Mouse (Mus musculus) MEL (cell line): Measurements from ENCODE around the gene Angptl1. TPM values are rescaled to one million over a fixed set of nuclear protein-coding genes. Genes with fewer than 3 reads are reported as not detected.

Experiments
- DNase-seq: peaks from one replicate; pipeline ENCODE4 v3.0.0; 2011; ENCODE audit warnings: low read depth, low spot score
- H3K27ac ChIP-seq: 2 replicates; pipeline ENCODE4 v1.5.1; 2012; ENCODE audit warnings: low read depth, mild to moderate bottlenecking, control low read depth, low read length, moderate library complexity; ENCODE audit not compliant: control insufficient read depth
- H3K27me3 ChIP-seq, 2 experiments: fragments of 150-350 bp in 1 of 2; sonication (generic) in 1 of 2; 2 replicates each; pipeline ENCODE4 v1.6.1; 2012; ENCODE audit warnings: low read length in 2 of 2, mild to moderate bottlenecking in 2 of 2, improper control_type of control experiment in 1 of 2, moderate library complexity in 1 of 2; ENCODE audit not compliant: insufficient read depth in 2 of 2, control insufficient read depth in 1 of 2
- H3K36me3 ChIP-seq, 2 experiments: 2 replicates each; pipeline ENCODE4 v1.6.1; 2012 to 2014; ENCODE audit warnings: low read length in 2 of 2, improper control_type of control experiment in 1 of 2, inconsistent platforms in 1 of 2, mild to moderate bottlenecking in 1 of 2; ENCODE audit not compliant: insufficient read depth in 2 of 2, control insufficient read depth in 1 of 2
- H3K4me1 ChIP-seq, 2 experiments: fragments of 150-350 bp in 1 of 2; sonication (generic) in 1 of 2; 2 replicates each; pipeline ENCODE4 v1.6.1; 2012; ENCODE audit warnings: low read length in 2 of 2, improper control_type of control experiment in 1 of 2, mild to moderate bottlenecking in 1 of 2; ENCODE audit not compliant: insufficient read depth in 2 of 2, control insufficient read depth in 1 of 2
- H3K4me3 ChIP-seq, 2 experiments: fragments of 150-350 bp in 1 of 2; sonication (generic) in 1 of 2; 2 replicates each; pipeline ENCODE4 v1.5.1; 2012; ENCODE audit warnings: low read depth in 2 of 2, low read length in 2 of 2, mild to moderate bottlenecking in 2 of 2, moderate library complexity in 2 of 2, control low read depth in 1 of 2, improper control_type of control experiment in 1 of 2; ENCODE audit not compliant: control insufficient read depth in 1 of 2, insufficient read depth in 1 of 2
- H3K79me2 ChIP-seq: 2 replicates; pipeline ENCODE4 v1.6.1; 2012; ENCODE audit warnings: mild to moderate bottlenecking, low read length, moderate library complexity; ENCODE audit not compliant: control insufficient read depth, poor library complexity, insufficient read depth
- H3K9ac ChIP-seq: 2 replicates; pipeline ENCODE4 v1.6.1; 2012; ENCODE audit warnings: low read depth, mild to moderate bottlenecking, control low read depth, low read length, moderate library complexity; ENCODE audit not compliant: control insufficient read depth, poor library complexity, severe bottlenecking
- H3K9me3 ChIP-seq: fragments of 150-350 bp; sonication (generic); replicated peaks from 2 replicates; pipeline ENCODE4 v1.6.1; 2012; ENCODE audit warnings: mild to moderate bottlenecking, low read length, improper control_type of control experiment, moderate library complexity; ENCODE audit not compliant: insufficient read depth
- CHD1 ChIP-seq: IDR thresholded peaks from 2 replicates; pipeline ENCODE4 v1.6.1; 2012; ENCODE audit warnings: low read depth, mild to moderate bottlenecking, inconsistent platforms, low read length, improper control_type of control experiment
- CHD2 ChIP-seq: IDR thresholded peaks from 2 replicates; pipeline ENCODE4 v1.6.1; 2011; ENCODE audit warnings: low read length, improper control_type of control experiment
- E2F4 ChIP-seq: IDR thresholded peaks from 2 replicates; pipeline ENCODE4 v1.6.1; 2011; ENCODE audit warnings: low read depth, low read length, improper control_type of control experiment, borderline replicate concordance
- ELF1 ChIP-seq: IDR thresholded peaks from 2 replicates; pipeline ENCODE4 v1.6.1; 2014; ENCODE audit warnings: low read depth, mild to moderate bottlenecking, inconsistent platforms, low read length, improper control_type of control experiment, moderate library complexity
- EP300 ChIP-seq, 2 experiments: IDR thresholded peaks; 2 replicates each; pipeline ENCODE4 v1.6.1; 2011; ENCODE audit warnings: improper control_type of control experiment in 2 of 2, low read length in 2 of 2, low read depth in 1 of 2, mild to moderate bottlenecking in 1 of 2
- ETS1 ChIP-seq: IDR thresholded peaks from 2 replicates; pipeline ENCODE4 v1.6.1; 2012; ENCODE audit warnings: low read depth, mild to moderate bottlenecking, inconsistent platforms, low read length, improper control_type of control experiment, moderate library complexity
- GABPA ChIP-seq: IDR thresholded peaks from 2 replicates; pipeline ENCODE4 v1.6.1; 2012; ENCODE audit warnings: low read depth, mild to moderate bottlenecking, inconsistent platforms, low read length, improper control_type of control experiment, moderate library complexity
- GATA1 ChIP-seq: IDR thresholded peaks from 2 replicates; pipeline ENCODE4 v1.6.1; 2011; ENCODE audit warnings: low read depth, low read length, improper control_type of control experiment
- HCFC1 ChIP-seq: IDR thresholded peaks from 2 replicates; pipeline ENCODE4 v1.6.1; 2012; ENCODE audit warnings: low read depth, mild to moderate bottlenecking, inconsistent platforms, low read length, improper control_type of control experiment, moderate library complexity
- MAX ChIP-seq: IDR thresholded peaks from 2 replicates; pipeline ENCODE4 v1.6.1; 2011; ENCODE audit warnings: low read length, improper control_type of control experiment
- MEF2A ChIP-seq: IDR thresholded peaks from 2 replicates; pipeline ENCODE4 v1.6.1; 2014; ENCODE audit warnings: low read depth, mild to moderate bottlenecking, inconsistent platforms, low read length, improper control_type of control experiment; ENCODE audit not compliant: poor library complexity, insufficient replicate concordance, severe bottlenecking; ENCODE audit errors: extremely low read depth
- MXI1 ChIP-seq: IDR thresholded peaks from 2 replicates; pipeline ENCODE4 v1.6.1; 2011; ENCODE audit warnings: mild to moderate bottlenecking, low read depth, low read length, improper control_type of control experiment
- NELFE ChIP-seq: IDR thresholded peaks from 2 replicates; pipeline ENCODE4 v1.6.1; 2011; ENCODE audit warnings: low read depth, low read length, improper control_type of control experiment
- POLR2AphosphoS2 ChIP-seq: IDR thresholded peaks from 2 replicates; pipeline ENCODE4 v1.6.1; 2011; ENCODE audit warnings: low read length, improper control_type of control experiment
- POLR2AphosphoS5 ChIP-seq: IDR thresholded peaks from 2 replicates; pipeline ENCODE4 v1.6.1; 2012; ENCODE audit warnings: low read depth, borderline replicate concordance, mild to moderate bottlenecking, inconsistent platforms, low read length, moderate library complexity, mixed read lengths
- SMC3 ChIP-seq: IDR thresholded peaks from 2 replicates; pipeline ENCODE4 v1.6.1; 2011; ENCODE audit warnings: low read depth, low read length, improper control_type of control experiment
- TCF12 ChIP-seq: IDR thresholded peaks from 2 replicates; pipeline ENCODE4 v1.6.1; 2014; ENCODE audit warnings: low read depth, mild to moderate bottlenecking, inconsistent platforms, low read length, improper control_type of control experiment, moderate library complexity
- UBTF ChIP-seq: IDR thresholded peaks from 2 replicates; pipeline ENCODE4 v1.6.1; 2012; ENCODE audit warnings: low read depth, mild to moderate bottlenecking, inconsistent platforms, low read length, improper control_type of control experiment, moderate library complexity, borderline replicate concordance; ENCODE audit not compliant: insufficient read depth
- USF1 ChIP-seq: IDR thresholded peaks from 2 replicates; pipeline ENCODE4 v1.6.1; 2014; ENCODE audit warnings: low read depth, mild to moderate bottlenecking, inconsistent platforms, low read length, improper control_type of control experiment, moderate library complexity
- ZC3H11A ChIP-seq: IDR thresholded peaks from 2 replicates; pipeline ENCODE4 v1.6.1; 2012; ENCODE audit warnings: low read depth, mild to moderate bottlenecking, inconsistent platforms, low read length, improper control_type of control experiment
- ZMIZ1 ChIP-seq: IDR thresholded peaks from 2 replicates; pipeline ENCODE4 v1.6.1; 2012; ENCODE audit warnings: low read depth, mild to moderate bottlenecking, inconsistent platforms, low read length, improper control_type of control experiment, moderate library complexity
- polyA plus RNA-seq, 2 experiments: library from polyadenylated mRNA; stranded (reverse) in 1 of 2; unstranded in 1 of 2; fragments of >175 nt in 1 of 2; fragments of >200 nt in 1 of 2; gene quantifications; 2 replicates each; pipeline versions ENCODE4 v1.2.1 to v1.2.4; 2012; ENCODE audit warnings: low replicate concordance in 2 of 2, low read depth in 1 of 2; ENCODE audit not compliant: insufficient read length in 2 of 2, insufficient read depth in 1 of 2, missing spikeins in 1 of 2
- total RNA-seq: library from RNA; depleted of rRNA; stranded (reverse); fragments of 300-350 nt; gene quantifications from 2 replicates; pipeline ENCODE4 v1.2.3, GENCODE M21; 2012

The Angptl1 gene
- total and polyA plus RNA-seq, 3 experiments: 0.07 TPM; not detected in 2

GRCm38 (mm10) chr1:156903899-156904298, 65.5 kb downstream of the Angptl1 start:
- DNase-seq: no peak
- H3K9me3 ChIP-seq: no peaks in the 10 kb centered on the region
- H3K79me2 ChIP-seq: no peaks in the 10 kb centered on the region
- H3K4me1 ChIP-seq: no peaks in the 10 kb centered on the region
- H3K36me3 ChIP-seq: no peaks in the 10 kb centered on the region
- no peak for TF ChIP-seq SMC3
- no peak for TF ChIP-seq GATA1
- TF ChIP-seq TCF12: no peak
- TF ChIP-seq ETS1: no peak
- no peak for TF ChIP-seq MEF2A
- no peak for TF ChIP-seq NELFE
- no peak for TF ChIP-seq MAX
- H3K9ac ChIP-seq: no peak overlapping the region
- H3K27me3 ChIP-seq: no peaks in the 10 kb centered on the region
- no peak overlapping the region for H3K27ac ChIP-seq
- H3K4me3 ChIP-seq: no peak overlapping the region

- Histone ChIP-seq H3K79me2 (no peaks in the 10 kb centered on the region), H3K27me3 (no peaks in the 10 kb centered on the region), H3K9me3 (no peaks in the 10 kb centered on the region), H3K4me3 (no peak overlapping the region), H3K9ac (no peak overlapping the region), H3K27ac (no peak overlapping the region), H3K36me3 (no peaks in the 10 kb centered on the region), H3K4me1 (no peaks in the 10 kb centered on the region; a peak in 1 of 4 replicates)
- TF ChIP-seq CHD1: no peak
- no peak for TF ChIP-seq POLR2AphosphoS5
- TF ChIP-seq ETS1: no peak
- TF ChIP-seq GABPA: no peak
- no peak for TF ChIP-seq MXI1
- no peak for TF ChIP-seq SMC3
- no peak for TF ChIP-seq ZMIZ1
- TF ChIP-seq POLR2AphosphoS2: no peak
- no peak for TF ChIP-seq ELF1
- no peak for TF ChIP-seq EP300 (IDR thresholded peaks at IDR 0.05; ENCODE audit: low read depth in 1 of 2, low read length in 2 of 2)
- no peak for TF ChIP-seq E2F4
- TF ChIP-seq HCFC1: no peak
- TF ChIP-seq USF1: no peak
- no peak for TF ChIP-seq UBTF
- no peak for TF ChIP-seq CHD2
- TF ChIP-seq ZC3H11A: no peak
- no peak for TF ChIP-seq MEF2A
- DNase-seq: no peak
These were observed 67.3 kb downstream of the Angptl1 start for GRCm38 (mm10) chr1:156905660-156906059.
